8 mouse cellular contexts compared by ENCODE assay signal in the genomic region with DNA sequence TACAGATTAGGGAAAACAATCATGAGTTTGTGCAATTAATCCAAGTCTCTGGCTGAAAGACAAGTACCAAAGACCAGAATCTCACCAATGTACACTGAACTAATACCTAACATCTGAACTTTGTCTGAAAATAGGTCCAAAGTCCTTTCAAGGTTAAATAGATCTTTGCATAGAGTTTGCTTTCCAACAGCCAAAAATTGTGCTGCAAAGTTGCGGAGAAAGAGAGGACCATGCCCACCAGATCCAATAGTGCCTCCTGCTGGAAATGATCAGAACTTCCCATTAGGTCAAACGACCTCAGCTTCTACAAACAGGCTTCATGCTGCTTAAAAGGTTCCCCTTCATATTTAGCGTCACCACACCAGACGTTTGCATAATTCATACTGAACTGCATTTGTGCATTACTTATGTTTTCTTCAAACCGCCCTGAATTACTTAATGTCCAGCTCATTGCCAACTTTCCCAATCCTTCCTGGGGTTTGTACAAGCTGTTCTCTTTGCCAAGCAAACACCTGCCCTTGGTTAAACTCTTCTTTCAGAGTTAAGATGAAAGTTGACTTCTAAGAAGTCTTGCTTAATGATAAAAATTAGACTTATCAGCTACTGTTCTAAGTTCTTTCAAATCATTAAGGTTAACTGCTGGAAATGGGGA. TPM values are rescaled to one million over a fixed set of nuclear protein-coding genes. Genes with fewer than 3 reads are reported as not detected.
DNase-seq lines count a peak whose midpoint lies in the region; TF ChIP-seq lines count a peak whose summit lies in the region.

No protein-coding gene starts in this region.

- H3K27ac ChIP-seq in gastrocnemius, adult 2 months: no peak overlapping the region
- no peak overlapping the region for H3K27ac ChIP-seq in cortical plate, adult 2 months (ENCODE audit: insufficient read depth, low read length)

- no peaks in the 10 kb centered on the region for H3K4me1 ChIP-seq in cortical plate, adult 2 months (ENCODE audit: control insufficient read depth, insufficient read depth, low read length)

- no peak overlapping the region for H3K4me3 ChIP-seq in gastrocnemius, adult 2 months
- no peak overlapping the region; the same call in 1 of the 2 replicates for H3K4me3 ChIP-seq in cortical plate, adult 2 months (ENCODE audit: insufficient read depth, low read length)

- DNase-seq in gastrocnemius, adult 2 months: no peak
- DNase-seq in gastrocnemius, adult 8-10 months (ENCODE audit: low spot score in 2 of 2): no peak
- DNase-seq in right cerebral cortex, postnatal 14 days: peak; percentile 17
- no peak for DNase-seq in right cerebral cortex, postnatal 25 days
- peak; percentile 35 to 74 for DNase-seq in lung, adult 18-20 months
- DNase-seq in thymus, postnatal 4 days: peak; percentile 35
- DNase-seq in urinary bladder, postnatal 10 days (ENCODE audit: low spot score): no peak

- TF ChIP-seq POLR2A in cortical plate, adult 2 months (IDR thresholded peaks at IDR 0.05; ENCODE audit: extremely low read depth, insufficient read depth, low read length): no peak

- peak; percentile 52 for TF ChIP-seq CTCF in gastrocnemius, adult 2 months (IDR thresholded peaks at IDR 0.05)
- TF ChIP-seq CTCF in cortical plate, adult 2 months (IDR thresholded peaks at IDR 0.05; ENCODE audit: extremely low read depth, insufficient read depth, low read length): peak; percentile 56

- intact Hi-C loops in gastrocnemius, adult 2 months (cut with DNase I): loop anchor here (2.0 kb wide), 1 partner anchor 59 kb away; no protein-coding TSS in a partner anchor

RNA-seq across cellular contexts. Expression of a gene that starts 1.2 kb away (rescaled TPM):
- total RNA-seq in gastrocnemius, adult 2 months (2021): 1 to 10 TPM; 8.0 to 8.4 TPM
- total RNA-seq in gastrocnemius, adult 8-10 months (2022): 1 to 10 TPM; 4.1 to 6.0 (median 4.6) TPM
- polyA plus RNA-seq in cortical plate, adult 2 months (2012; rRNA removed): 14.9 and 15.6 TPM in 2 replicates

RNA-seq across cellular contexts. Expression of a gene that starts 6.8 kb away (rescaled TPM):
- total RNA-seq in gastrocnemius, adult 2 months (2021): not detected
- total RNA-seq in gastrocnemius, adult 8-10 months (2022): under 1 TPM in 1 of 4 experiments, not detected in 3; 0.16 TPM
- 0.52 and 0.59 TPM in 2 replicates for polyA plus RNA-seq in cortical plate, adult 2 months (2012; rRNA removed)

RNA-seq across cellular contexts. Expression of a gene that starts 46.9 kb away (rescaled TPM):
- not detected for total RNA-seq in gastrocnemius, adult 2 months (2021)
- total RNA-seq in gastrocnemius, adult 8-10 months (2022): under 1 TPM in 1 of 4 experiments, not detected in 3; 0.21 TPM
- polyA plus RNA-seq in cortical plate, adult 2 months (2012; rRNA removed): 0.08 and 0.35 TPM in 2 replicates

Comparison
In these comparisons a context has a peak if more than half of its experiments do, and no peak if none do; other contexts are left out.
1. DNase-seq: peak in right cerebral cortex, postnatal 14 days (single experiment), lung, adult 18-20 months (2 of 2) and thymus, postnatal 4 days (single experiment); none in gastrocnemius, adult 2 months (single experiment), gastrocnemius, adult 8-10 months (0 of 2), right cerebral cortex, postnatal 25 days (single experiment) and urinary bladder, postnatal 10 days (single experiment).